Mouse (Mus musculus): ENCODE results near the gene P2ry13.

Gene P2ry13

DNA sequence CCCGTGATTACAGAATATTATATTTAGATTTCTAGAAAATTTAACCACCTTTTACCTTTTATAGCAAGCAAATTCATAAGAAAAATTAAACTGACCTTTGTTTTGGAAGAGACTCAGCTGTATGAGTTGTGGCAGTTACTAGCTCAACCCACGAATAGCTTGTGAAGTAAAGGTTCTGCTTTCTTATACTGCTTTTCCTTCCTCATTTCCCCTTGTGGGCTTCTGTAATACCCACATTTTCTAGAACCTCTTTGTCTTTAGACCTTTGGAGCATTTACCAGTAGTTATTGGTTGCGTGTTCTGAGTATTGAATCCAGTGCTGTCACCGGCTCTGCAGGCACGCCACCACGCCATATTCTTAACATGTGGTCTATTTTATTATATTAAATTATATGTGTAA, at the start of gene P2ry13:
Gene P2ry13, minus strand, starts transcription at position 156 of the 400 bp plus-strand sequence.
- DNase-seq (ENCODE audit: low spot score in 2 of 2) = no peak

GRCm38 (mm10) chr3:59257740-59258664, 47.3 kb upstream of the P2ry13 start:
- DNase-seq (ENCODE audit: low spot score in 2 of 2) = no peak

- DNase-seq (ENCODE audit: low spot score in 2 of 2) = no peak
These were observed 39.8 kb upstream of the P2ry13 start for GRCm38 (mm10) chr3:59250454-59250853.

- no peak for DNase-seq (ENCODE audit: low spot score in 2 of 2)
These were observed 37.3 kb upstream of the P2ry13 start for GRCm38 (mm10) chr3:59248031-59248430.

DNA sequence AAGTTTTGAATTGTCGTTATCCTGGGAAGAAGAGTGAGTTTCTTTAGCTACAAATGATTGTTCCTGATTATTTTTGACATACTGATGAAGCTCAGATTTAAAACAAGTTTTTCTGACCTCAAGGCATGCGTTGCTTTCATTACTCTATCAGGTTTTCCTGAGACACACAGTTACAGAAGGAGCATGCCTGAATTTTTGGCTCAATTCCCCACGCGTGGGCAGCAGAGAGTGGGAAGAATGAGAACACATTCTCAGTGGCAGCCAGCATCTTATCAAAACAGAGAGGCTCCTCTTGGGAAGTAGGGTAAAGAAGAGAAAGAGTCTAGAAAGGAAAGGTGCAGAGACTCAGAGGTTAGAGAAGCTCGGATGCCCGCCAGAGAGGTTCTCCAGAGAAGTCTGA, 32.7 kb upstream of the P2ry13 start:
- DNase-seq (ENCODE audit: low spot score in 2 of 2) = peak; percentile 38 to 48

DNA sequence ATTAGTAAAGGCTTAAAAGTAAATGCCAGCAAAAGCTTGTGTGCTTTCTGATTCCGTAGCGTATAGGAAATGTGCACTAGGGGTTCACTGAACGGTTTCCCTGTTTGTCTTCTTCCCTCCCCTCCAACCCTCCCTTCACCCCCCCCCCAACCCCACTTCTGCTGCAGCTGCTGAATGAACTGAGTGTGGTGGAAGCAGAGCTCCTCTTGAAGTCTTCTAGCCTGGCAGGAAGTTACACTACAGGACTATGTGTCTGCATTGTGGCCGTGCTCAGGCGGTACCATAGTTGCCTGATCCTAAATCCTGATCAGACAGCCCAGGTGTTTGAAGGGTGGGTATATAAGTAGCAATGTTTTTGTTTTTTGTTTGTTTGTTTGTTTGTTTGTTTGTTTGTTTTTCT, 24.2 kb upstream of the P2ry13 start:
- no peak for DNase-seq (ENCODE audit: low spot score in 2 of 2)

- DNase-seq (ENCODE audit: low spot score in 2 of 2) = no peak
These were observed 20.2 kb upstream of the P2ry13 start for GRCm38 (mm10) chr3:59230912-59231311.

DNA sequence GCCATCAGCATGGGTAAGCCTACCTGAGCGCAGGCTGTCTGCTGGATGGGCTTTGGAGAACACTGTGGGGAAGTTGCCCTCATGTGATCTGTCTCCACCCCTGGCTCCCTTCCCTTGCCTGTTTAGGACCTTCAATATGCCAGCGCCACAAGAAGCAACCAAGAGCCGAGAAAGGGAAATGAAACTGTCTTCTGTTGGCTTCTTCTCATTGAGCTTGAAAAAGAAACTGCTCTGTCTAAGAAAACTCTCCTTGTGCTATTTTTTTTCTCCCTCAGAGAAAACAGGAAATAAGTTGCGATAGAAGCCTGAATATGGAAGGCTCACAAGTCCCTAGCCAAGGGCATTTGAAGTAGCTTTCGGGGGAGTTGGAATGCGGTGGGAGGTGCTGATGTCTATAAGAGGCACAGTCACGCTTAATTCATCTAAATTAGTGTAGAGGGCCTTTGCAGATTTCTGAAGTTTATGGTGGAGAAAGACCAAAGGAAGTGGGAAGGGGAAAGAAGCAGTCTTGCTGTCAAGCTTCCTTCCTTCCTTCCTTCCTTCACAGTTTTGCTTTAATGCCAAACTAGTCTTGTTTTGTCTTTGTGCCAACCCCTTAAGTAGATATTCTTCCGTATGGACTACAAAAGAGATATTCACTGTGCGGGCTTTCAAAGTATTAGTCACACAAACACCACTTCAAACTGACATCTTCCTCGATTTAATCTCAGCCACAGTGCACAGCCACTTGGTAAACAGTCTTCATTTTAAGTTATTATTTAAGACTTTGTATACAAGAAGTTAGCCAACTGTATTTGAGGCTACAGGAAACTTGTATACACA, 18.3 kb upstream of the P2ry13 start:
- DNase-seq (ENCODE audit: low spot score in 2 of 2) = no peak

GRCm38 (mm10) chr3:59227696-59228095, 17.0 kb upstream of the P2ry13 start:
- no peak for DNase-seq (ENCODE audit: low spot score in 2 of 2)

GRCm38 (mm10) chr3:59225411-59225810, 14.7 kb upstream of the P2ry13 start:
- no peak for DNase-seq (ENCODE audit: low spot score in 2 of 2)

GRCm38 (mm10) chr3:59222303-59222702, 11.6 kb upstream of the P2ry13 start:
- DNase-seq (ENCODE audit: low spot score in 2 of 2) = no peak

DNA sequence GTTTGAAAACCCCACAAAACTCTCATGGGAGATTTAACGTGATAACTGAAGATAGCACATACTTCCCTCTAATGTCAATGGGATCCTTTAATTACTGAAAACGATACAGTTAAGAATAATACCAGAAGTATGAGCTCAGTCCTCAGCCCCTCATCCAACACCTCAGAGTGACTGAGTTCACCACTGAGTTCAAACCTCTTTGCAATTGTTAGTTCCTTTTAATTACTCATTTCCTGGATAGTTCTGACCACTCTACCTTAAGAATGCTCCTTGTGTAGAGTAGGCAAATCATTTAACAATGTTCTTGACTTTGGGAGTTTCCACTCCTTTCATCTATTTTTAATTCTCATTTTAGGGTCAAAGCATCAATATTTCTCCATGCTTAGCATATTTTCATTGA, 8.6 kb upstream of the P2ry13 start:
- DNase-seq (ENCODE audit: low spot score in 2 of 2) = no peak

DNA sequence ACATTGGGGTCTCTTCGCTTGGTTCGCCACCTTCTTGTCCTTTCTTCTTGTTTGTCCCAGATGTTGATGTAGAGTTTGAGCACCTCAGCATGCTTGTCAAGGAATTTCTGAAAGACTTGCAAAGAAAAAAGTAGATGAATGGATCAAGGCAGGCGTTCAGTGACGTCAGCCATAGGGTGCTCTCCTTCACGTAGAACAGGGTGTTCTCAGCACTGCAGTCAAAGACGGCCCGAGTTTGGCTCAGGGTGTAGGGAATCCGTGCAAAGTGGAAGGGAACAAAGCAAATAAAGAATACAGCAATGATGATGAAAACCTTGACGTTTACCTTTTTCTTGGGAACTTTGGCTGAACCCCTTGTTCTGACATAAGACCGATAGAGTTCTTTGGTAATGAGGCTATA, 6.5 kb upstream of the P2ry13 start:
- DNase-seq (ENCODE audit: low spot score in 2 of 2) = no peak

DNA sequence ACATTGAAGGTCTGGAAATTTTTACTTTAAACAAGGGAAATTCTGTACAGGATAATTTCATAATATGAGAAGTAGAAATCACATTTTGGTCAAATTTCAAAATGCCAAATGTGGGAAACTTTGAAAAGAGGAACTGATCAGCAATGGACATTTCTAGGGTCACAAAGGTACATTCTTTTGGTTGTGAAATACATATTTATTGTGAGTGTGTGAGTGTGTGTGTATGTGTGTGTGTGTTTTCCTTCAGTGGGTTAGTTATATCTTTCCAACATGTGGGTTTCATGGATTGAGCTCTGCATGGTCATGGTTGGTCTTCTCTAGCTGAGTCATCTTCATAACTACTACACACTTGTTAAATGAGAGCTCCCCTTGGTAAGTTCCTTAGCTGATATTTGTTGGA, 1.7 kb upstream of the P2ry13 start:
- DNase-seq (ENCODE audit: low spot score in 2 of 2) = no peak

GRCm38 (mm10) chr3:59211784-59212183, 1.1 kb upstream of the P2ry13 start:
- DNase-seq (ENCODE audit: low spot score in 2 of 2) = no peak

DNA sequence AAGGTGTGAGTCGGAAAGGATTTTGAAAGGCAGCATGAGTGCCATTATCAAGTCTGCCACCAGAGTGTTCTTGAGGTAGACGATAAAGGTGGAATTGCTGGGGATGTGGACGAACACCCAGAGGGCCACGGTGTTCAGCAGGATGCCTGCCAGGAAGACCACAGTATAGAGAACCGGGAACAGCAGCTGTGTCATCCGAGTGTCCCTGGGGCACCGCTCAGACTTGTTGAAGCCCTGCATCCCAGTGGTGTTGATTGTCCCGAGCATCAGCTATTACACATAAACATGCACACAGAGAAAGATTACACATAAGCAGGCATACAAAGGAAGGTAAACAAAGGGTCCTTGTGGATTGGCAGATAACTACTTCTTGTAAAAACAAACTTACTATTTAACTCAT, 593 bp downstream of the P2ry13 start:
- no peak for DNase-seq (ENCODE audit: low spot score in 2 of 2)

GRCm38 (mm10) chr3:59208650-59209548, 1.8 kb downstream of the P2ry13 start:
- no peak for DNase-seq (ENCODE audit: low spot score in 2 of 2)

DNA sequence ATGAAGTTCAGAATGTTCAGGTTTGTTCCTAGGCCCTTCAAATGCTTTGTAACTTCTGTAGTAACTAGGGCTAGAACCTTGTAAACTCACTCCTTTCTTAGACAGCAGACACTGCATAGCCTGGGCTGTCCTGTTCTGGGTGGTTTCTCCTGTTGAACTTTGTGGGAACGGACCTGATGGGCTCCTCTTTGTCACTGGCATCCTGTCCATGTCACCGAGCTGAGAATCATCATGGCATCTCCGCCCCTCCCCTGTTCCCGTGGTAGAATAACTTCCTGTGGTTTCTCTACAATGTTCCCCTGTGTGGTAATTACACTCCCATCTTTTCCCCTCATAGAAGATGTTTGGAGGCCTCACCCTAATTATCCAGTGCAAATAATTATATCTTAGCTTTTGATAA, 4.7 kb downstream of the P2ry13 start:
- no peak for DNase-seq (ENCODE audit: low spot score in 2 of 2)

DNA sequence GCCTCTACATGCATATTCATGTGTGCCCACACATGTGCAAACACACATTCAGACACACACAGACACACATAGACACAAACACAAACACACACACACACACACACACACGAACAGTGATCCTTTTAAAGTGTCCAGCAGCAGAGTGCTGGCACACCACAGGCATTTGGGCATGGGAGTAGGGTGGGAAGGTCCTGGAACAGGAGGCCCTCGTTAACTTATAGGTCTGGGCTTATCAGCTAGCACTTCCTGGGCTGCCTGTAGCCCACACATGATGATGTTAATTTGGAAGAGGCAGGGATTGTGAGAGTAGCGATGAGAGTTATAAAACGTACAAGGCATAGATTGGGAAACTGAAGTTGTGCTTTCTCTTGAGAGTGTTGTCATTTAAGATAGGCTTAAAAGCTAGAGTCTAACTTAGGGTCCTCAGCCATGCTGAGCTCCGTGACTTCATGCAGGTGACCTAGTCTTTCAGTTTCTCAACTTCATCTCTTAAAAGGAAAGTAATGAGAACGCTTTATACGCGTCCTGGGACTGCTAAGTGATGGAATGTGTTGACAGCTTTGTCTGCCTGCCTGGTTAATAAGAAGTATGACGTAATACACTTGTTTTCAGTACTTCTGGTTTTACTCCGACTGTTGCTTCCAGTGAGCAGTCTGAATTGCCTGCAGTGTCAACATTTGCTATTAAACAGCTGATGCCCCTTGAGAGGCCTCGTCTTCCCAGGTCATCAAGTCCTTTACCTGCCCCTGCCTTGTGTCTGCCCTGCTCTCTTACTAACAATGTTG, 5.8 kb downstream of the P2ry13 start:
- DNase-seq (ENCODE audit: low spot score in 2 of 2) = no peak

DNA sequence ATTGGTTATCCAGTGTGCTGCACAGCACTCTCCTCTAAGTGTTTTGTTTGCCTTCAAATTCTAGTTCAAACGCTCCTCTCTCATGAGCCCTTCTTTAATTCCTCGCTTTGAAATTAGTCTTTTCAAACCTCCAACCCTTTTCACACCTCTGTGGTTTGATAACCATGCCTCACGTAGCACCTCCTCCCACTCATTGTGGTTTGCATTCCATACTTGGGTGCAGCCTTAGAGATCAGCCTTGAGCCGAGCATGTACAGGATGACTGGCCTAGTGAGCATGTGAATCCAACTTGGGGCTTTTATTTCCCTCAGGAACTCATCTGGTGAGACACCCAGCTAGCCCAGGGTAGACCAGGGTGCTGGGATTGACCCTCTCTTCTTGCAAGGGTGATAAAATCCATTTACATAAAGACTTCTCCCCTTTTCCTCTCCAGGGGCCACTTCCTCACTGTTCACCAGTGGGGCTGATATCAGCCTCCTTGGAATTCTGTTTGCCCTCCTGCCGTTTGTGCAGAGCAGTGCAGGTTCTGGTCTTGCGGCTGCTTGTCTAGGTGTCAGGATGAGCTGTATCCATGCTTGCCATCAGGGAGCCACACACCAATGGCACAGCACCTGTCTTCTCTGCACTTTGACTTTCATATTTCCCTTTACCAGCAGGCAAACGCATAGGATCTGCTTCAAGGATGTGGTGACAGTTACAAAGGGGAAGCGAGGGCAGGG, 6.7 kb downstream of the P2ry13 start:
- DNase-seq (ENCODE audit: low spot score in 2 of 2) = no peak
